Mouse (Mus musculus) frontal cortex, postnatal 25 days (tissue): ENCODE results near the gene Rab40c.

Source experiments
- DNase-seq, 2 experiments: peaks; one replicate each; pipeline ENCODE4 v3.0.0; 2022; ENCODE audit warnings: low spot score in 2 of 2

Rab40c gene

GRCm38 (mm10) chr17:25895891-25896290, 23.6 kb downstream of the Rab40c start:
- DNase-seq = no peak

GRCm38 (mm10) chr17:25895415-25895814, 24.1 kb downstream of the Rab40c start:
- DNase-seq = no peak

- peak in 1 of 2 experiments; percentile 56 for DNase-seq
Observed at GRCm38 (mm10) chr17:25893975-25894617, 25.4 kb downstream of the Rab40c start.

DNA sequence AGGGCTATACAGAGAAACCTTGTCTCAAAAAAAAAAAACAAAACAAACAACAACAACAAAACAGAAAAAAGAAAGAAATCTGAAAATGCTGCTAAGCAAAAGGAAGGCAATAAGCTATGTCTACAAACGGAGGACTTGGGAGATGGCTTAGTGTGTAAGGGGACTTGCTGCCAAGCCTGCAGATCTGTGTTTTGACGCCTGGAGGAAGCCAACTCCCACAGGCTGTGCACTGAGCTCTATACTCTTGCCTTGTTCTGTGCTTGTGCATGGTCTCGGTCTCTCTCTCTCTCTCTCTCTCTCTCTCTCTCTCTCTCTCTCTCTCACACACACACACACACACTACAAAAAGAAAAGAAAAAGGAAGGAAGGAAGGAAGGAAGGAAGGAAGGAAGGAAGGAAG, 30.7 kb downstream of the Rab40c start:
- no peak for DNase-seq

- DNase-seq = no peak
Observed at GRCm38 (mm10) chr17:25887467-25887866, 32.1 kb downstream of the Rab40c start.

- no peak for DNase-seq
Observed at GRCm38 (mm10) chr17:25886806-25887205, 32.7 kb downstream of the Rab40c start.

GRCm38 (mm10) chr17:25885636-25886035, 33.9 kb downstream of the Rab40c start:
- DNase-seq = no peak

GRCm38 (mm10) chr17:25883824-25884223, 35.7 kb downstream of the Rab40c start:
- DNase-seq = no peak

DNA sequence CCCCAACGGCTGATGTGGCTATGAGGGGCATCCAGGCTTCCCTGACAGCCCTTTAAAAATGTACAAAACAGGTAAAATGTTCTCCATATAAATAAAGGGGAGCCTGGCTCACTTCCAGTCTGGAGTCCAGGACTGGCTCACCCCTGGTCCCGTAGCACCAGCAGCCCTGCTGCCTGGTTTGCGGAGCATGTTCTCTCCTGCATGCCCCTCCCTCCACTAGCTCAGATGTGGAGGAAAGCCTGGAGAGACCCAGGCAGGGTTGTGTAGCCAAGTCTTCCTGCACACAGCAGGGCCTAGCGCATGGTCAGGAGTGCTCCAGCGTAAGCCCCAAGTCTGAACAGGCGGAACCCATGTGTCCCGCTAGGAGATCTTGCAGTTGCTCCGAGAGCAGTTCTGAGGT, 36.3 kb downstream of the Rab40c start:
- DNase-seq = no peak

DNA sequence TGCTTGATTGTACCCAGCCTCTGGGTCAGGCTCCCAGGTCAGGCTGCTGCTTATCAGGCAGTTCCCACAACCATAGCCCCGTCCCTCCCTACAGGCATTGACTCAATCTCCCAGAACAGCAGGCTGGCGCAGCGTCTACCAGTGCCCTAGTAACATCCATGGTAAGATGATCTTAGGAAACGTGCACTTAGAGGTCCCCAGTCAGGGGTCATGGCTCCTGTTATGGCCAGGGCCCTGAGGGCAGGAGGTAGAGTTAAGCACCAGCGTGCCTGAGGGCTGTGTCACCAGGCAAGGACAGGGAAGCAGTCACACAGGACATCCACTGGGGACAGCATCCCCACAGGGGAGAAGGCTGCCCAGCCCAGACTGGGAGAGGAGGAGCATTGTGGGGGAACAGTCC, 37.2 kb downstream of the Rab40c start:
- no peak for DNase-seq

DNA sequence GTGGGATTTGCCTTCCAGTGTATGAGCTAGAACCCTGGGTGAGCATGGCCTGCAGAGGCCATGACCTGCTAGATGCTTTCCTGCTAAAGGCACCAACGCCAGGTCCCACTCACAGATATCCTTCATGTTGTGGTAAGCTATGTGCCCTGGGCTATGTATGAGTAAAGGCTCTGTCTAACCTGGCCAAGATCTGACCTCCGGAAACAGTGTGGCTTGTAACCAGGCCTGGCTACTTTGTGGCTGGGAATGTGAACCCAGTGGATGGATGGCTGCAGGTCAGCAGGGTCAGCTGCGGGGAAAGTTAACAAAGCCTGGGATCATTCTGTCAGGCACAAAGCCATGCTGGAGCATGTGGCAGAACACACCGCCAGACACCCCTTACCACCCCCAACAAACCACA, 37.8 kb downstream of the Rab40c start:
- DNase-seq = no peak

GRCm38 (mm10) chr17:25880913-25881641, 38.5 kb downstream of the Rab40c start:
- DNase-seq = no peak

DNA sequence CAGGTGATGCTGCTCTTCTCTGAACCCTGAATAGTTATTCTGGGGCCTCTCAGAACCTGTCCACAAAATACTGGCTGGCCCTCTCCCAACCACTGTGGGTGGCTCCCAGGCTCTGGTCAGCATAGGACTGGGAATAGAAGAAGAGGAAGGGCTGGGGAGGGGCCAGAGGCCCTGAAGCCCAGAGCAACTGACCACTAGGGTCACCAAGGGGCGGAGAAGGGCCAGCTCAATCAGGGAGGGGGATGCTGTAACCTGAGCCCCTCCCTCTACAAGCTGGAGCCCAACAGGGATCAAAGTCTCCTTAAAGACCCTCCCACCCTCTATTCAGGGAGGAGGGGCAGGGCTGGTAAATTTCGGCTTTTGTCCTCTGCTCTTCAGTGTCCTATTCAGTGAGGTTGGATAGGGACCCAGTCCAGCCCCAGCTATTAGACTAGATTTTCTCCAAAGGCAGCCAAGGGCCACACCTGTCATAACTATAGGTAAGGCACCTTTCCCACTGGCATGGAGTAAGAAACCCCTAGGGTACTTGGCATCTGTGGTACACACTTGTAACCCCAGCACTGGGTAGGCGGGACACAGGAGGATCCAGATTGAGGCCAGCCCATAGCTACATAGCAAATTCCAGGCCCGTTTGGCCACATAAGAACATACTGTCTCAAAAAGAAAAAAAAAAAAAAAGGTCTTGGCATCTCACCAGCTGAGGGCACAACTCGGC, 39.2 kb downstream of the Rab40c start, which contains the start of gene Wfikkn1:
Gene Wfikkn1, minus strand, starts transcription at position 663 of the 715 bp plus-strand sequence.
- no peak for DNase-seq

DNA sequence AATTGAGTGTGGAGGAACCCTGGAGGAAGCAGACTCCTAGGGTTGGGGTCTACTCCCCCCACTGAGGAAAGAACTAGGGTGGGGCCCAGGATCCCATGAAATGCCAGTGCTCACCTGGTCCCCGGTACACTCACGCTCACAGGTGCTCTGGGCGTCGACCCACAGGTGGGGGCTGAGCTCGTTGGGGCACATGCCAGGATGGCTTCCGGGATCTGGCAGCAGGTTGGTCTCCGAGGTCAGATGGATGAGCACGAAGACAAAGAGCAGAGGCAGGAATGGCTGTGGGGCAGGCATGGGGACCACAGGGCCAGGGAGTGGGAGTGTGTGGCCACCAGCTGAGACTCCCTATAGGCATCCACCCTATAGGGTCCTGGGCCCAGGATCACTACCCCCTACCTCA, 39.8 kb downstream of the Rab40c start:
- DNase-seq = no peak

- peak in 1 of 2 experiments; percentile 43 for DNase-seq
Observed at GRCm38 (mm10) chr17:25879261-25879660, 40.3 kb downstream of the Rab40c start.

- no peak for DNase-seq
Observed at GRCm38 (mm10) chr17:25878611-25879180, 40.8 kb downstream of the Rab40c start.

- DNase-seq = no peak
Observed at GRCm38 (mm10) chr17:25877741-25878610, 41.6 kb downstream of the Rab40c start.

- no peak for DNase-seq
Observed at GRCm38 (mm10) chr17:25877025-25877424, 42.5 kb downstream of the Rab40c start.

- no peak for DNase-seq
Observed at GRCm38 (mm10) chr17:25876347-25876915, 43.1 kb downstream of the Rab40c start.

GRCm38 (mm10) chr17:25875171-25876136, 44.1 kb downstream of the Rab40c start:
- DNase-seq = peak; percentile 84 to 85
